Mouse (Mus musculus): ENCODE measurements around the gene Efcc1. TPM values are rescaled to one million over a fixed set of nuclear protein-coding genes. Genes with fewer than 3 reads are reported as not detected.

Efcc1 gene
- polyA plus RNA-seq, 1 experiment from 2014 or later = not detected

- Histone ChIP-seq H3K79me2 (ENCODE audit: inconsistent target) (no peaks in the 10 kb centered on the region), H3K36me3 (ENCODE audit: inconsistent target) (no peaks in the 10 kb centered on the region), H3K27ac (no peak overlapping the region), H3K4me3 (ENCODE audit: inconsistent target) (no peak overlapping the region)
- 94% methylated on average over 5 of the region's 5 CpGs for WGBS (ENCODE audit: missing documents)
These were observed 3.5 kb downstream of the Efcc1 start for GRCm38 (mm10) chr6:87734136-87734535.

GRCm38 (mm10) chr6:87736923-87737322 lies 6.3 kb downstream of the Efcc1 start:
- no peak overlapping the region for H3K4me3 ChIP-seq (ENCODE audit: inconsistent target)
- 79% methylated on average over 4 of the region's 4 CpGs for whole genome bisulfite sequencing (ENCODE audit: missing documents)
- H3K79me2 ChIP-seq (ENCODE audit: inconsistent target) = no peaks in the 10 kb centered on the region
- H3K36me3 ChIP-seq (ENCODE audit: inconsistent target) = no peaks in the 10 kb centered on the region
- no peak overlapping the region for H3K27ac ChIP-seq

- H3K27ac ChIP-seq = no peak overlapping the region
- no peak overlapping the region for H3K4me3 ChIP-seq (ENCODE audit: inconsistent target)
- no peaks in the 10 kb centered on the region for H3K36me3 ChIP-seq (ENCODE audit: inconsistent target)
- WGBS (ENCODE audit: missing documents) = 92% methylated on average over 4 of the region's 4 CpGs
- H3K79me2 ChIP-seq (ENCODE audit: inconsistent target) = no peaks in the 10 kb centered on the region
These were observed 7.4 kb downstream of the Efcc1 start for GRCm38 (mm10) chr6:87737921-87738626.

DNA sequence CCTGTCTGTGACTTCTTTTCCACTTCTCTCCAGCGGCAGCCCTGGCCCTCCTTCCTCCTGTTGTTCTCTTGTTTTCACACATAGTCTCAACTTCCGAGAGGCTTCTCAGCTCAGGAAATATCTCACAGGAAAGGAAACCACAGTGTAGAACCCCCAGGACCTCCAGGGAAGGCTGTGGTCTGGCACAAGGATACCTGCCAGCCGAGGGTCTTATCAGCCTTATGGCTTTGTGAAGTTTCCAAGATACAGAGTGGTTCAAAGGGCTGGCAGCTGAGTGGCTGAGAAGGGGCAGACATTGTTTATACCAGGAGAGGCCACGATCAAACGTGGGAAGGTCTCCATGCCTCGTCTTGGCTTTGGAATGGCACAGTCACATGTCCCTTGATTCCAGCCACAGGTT lies 9.2 kb downstream of the Efcc1 start:
- 30% methylated on average over 6 of the region's 6 CpGs for WGBS (ENCODE audit: missing documents)
- H3K79me2 ChIP-seq (ENCODE audit: inconsistent target) = no peaks in the 10 kb centered on the region
- H3K27ac ChIP-seq = no peak overlapping the region
- no peak overlapping the region for H3K4me3 ChIP-seq (ENCODE audit: inconsistent target)
- H3K36me3 ChIP-seq (ENCODE audit: inconsistent target) = no peaks in the 10 kb centered on the region

DNA sequence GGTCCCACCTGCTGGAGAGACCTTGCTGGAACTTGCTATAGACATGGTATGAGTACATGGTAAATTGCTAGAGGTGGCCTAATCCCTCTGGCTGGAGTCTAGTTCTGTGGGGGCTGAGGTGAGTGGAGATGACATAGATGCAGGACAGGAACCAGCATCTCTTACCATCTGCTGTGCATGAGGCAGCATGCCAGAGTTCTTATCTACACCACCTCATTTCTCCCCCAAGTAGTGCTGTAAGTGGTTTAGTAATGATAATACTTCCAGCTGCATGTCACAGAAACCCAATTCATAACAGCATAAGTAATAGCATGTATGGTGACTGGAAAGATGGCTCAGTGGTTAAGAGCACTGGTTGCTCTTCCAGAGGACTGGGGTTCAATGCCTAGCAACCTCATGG lies 9.8 kb downstream of the Efcc1 start:
- Histone ChIP-seq H3K36me3 (ENCODE audit: inconsistent target) (no peaks in the 10 kb centered on the region), H3K27ac (no peak overlapping the region), H3K4me3 (ENCODE audit: inconsistent target) (no peak overlapping the region), H3K79me2 (ENCODE audit: inconsistent target) (no peaks in the 10 kb centered on the region)

- Histone ChIP-seq H3K4me3 (ENCODE audit: inconsistent target) (no peak overlapping the region), H3K36me3 (ENCODE audit: inconsistent target) (no peaks in the 10 kb centered on the region), H3K79me2 (ENCODE audit: inconsistent target) (no peaks in the 10 kb centered on the region), H3K27ac (no peak overlapping the region)
- 54% methylated on average over 8 of the region's 8 CpGs for WGBS (ENCODE audit: missing documents)
These were observed 11.3 kb downstream of the Efcc1 start for GRCm38 (mm10) chr6:87741978-87742377.

GRCm38 (mm10) chr6:87742804-87743203 lies 12.1 kb downstream of the Efcc1 start:
- no peak overlapping the region for H3K27ac ChIP-seq

GRCm38 (mm10) chr6:87743281-87743680 lies 12.6 kb downstream of the Efcc1 start:
- Histone ChIP-seq H3K4me3 (ENCODE audit: inconsistent target) (no peak overlapping the region), H3K27ac (no peak overlapping the region), H3K36me3 (ENCODE audit: inconsistent target) (no peaks in the 10 kb centered on the region), H3K79me2 (ENCODE audit: inconsistent target) (no peaks in the 10 kb centered on the region)
- 96% methylated on average over 5 of the region's 5 CpGs for WGBS (ENCODE audit: missing documents)

More at GRCm38 (mm10) chr6:87742804-87743203, 12.1 kb downstream of the Efcc1 start:
- H3K4me3 ChIP-seq (ENCODE audit: inconsistent target) = no peak overlapping the region
- no peaks in the 10 kb centered on the region for H3K79me2 ChIP-seq (ENCODE audit: inconsistent target)
- no peaks in the 10 kb centered on the region for H3K36me3 ChIP-seq (ENCODE audit: inconsistent target)
- 48% methylated on average over 5 of the region's 5 CpGs for WGBS (ENCODE audit: missing documents)

DNA sequence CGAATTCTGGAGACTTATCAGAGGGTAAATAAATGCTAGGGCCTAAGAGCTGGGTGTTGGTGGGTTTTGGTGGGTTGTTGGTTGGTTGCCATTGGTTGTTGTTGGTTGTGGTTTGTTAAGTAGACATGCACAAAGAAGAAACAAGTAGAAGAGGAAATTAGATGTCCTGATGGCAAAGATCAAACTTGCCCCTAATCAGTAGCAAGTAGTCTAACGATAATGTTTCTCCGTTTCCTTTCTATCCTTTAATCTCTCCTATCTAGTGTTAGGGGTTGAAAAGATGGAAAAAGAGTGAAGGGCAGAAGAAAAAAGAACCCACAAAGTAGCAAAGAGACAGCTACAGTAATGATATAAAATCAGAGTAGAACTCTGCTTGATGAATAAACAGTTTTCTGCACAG lies 14.0 kb downstream of the Efcc1 start:
- no peaks in the 10 kb centered on the region for H3K36me3 ChIP-seq (ENCODE audit: inconsistent target)
- H3K27ac ChIP-seq = no peak overlapping the region
- no peaks in the 10 kb centered on the region for H3K79me2 ChIP-seq (ENCODE audit: inconsistent target)
- 94% methylated on average over 3 of the region's 3 CpGs for WGBS (ENCODE audit: missing documents)
- no peak overlapping the region for H3K4me3 ChIP-seq (ENCODE audit: inconsistent target)

DNA sequence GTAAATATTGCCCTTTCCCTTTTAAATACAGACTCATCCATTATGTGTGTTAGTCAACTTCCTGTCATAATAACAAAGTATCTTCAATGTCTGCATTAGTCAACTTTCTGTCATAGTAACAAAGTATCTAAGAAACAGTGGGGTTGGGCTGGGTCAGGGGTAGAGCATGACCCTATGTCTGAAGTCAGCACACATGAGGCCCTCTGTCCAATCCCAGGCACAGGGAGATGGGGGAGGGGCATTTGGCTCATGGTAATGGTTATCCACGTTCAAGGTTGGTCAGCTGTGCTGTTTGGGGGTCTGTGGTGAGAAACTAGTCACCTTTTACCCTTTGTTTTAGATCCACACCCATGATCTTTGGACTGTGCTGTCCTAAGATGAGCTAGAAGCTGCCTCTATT lies 14.6 kb downstream of the Efcc1 start:
- WGBS (ENCODE audit: missing documents) = 40% methylated on average over 1 of the region's 1 CpGs
- no peak overlapping the region for H3K27ac ChIP-seq
- H3K36me3 ChIP-seq (ENCODE audit: inconsistent target) = no peaks in the 10 kb centered on the region

GRCm38 (mm10) chr6:87746059-87746458 lies 15.4 kb downstream of the Efcc1 start:
- no peaks in the 10 kb centered on the region for H3K79me2 ChIP-seq (ENCODE audit: inconsistent target)
- no peaks in the 10 kb centered on the region for H3K36me3 ChIP-seq (ENCODE audit: inconsistent target)
- WGBS (ENCODE audit: missing documents) = 79% methylated on average over 3 of the region's 3 CpGs
- no peak overlapping the region for H3K4me3 ChIP-seq (ENCODE audit: inconsistent target)
- H3K27ac ChIP-seq = no peak overlapping the region

More for the DNA sequence above, 14.6 kb downstream of the Efcc1 start:
- Histone ChIP-seq H3K79me2 (ENCODE audit: inconsistent target) (no peaks in the 10 kb centered on the region), H3K4me3 (ENCODE audit: inconsistent target) (no peak overlapping the region)

DNA sequence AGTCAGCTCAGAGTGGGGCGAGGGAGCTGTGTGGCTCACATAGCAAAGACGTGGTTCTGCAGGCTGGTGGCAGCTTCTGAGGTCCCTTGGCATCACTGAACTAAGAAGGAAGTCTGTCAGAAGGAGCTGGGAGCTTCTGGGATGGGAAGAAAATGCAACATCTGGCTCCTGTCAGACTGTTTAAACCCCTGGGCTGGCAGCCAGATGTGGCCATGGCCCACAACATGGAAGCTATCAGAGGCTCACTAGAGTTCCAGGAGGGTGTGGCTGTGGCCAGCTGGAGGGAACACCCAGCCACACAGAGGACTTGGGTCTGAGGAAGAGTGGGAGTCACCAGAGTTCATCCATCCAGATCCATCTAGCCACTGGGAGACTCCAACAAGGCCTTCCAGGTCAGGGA lies 16.2 kb downstream of the Efcc1 start:
- Histone ChIP-seq H3K79me2 (ENCODE audit: inconsistent target) (no peaks in the 10 kb centered on the region), H3K27ac (no peak overlapping the region), H3K36me3 (ENCODE audit: inconsistent target) (no peaks in the 10 kb centered on the region), H3K4me3 (ENCODE audit: inconsistent target) (no peak overlapping the region)
- 68% methylated on average over 2 of the region's 2 CpGs for WGBS (ENCODE audit: missing documents)

DNA sequence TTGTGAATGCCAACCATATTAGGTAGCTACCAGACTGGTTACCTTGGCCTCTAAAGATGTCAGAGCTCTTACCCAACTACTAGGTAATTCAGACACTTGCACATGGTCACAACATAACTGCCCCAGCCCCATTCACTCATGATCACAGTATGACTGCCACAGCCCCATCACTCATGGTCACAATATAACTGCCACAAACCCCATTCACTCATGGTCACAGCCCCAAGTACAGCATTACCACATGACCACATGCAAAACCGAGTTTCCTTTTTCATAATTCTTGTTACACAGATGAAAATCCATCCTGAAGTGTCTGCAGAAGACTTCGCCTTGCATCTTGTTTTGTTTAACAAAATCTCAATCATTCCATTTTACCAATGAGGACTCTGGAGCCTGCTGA lies 17.4 kb downstream of the Efcc1 start:
- WGBS (ENCODE audit: missing documents) = 12% methylated on average over 2 of the region's 2 CpGs
- Histone ChIP-seq H3K4me3 (ENCODE audit: inconsistent target) (no peak overlapping the region), H3K79me2 (ENCODE audit: inconsistent target) (no peaks in the 10 kb centered on the region), H3K36me3 (ENCODE audit: inconsistent target) (no peaks in the 10 kb centered on the region), H3K27ac (no peak overlapping the region)

DNA sequence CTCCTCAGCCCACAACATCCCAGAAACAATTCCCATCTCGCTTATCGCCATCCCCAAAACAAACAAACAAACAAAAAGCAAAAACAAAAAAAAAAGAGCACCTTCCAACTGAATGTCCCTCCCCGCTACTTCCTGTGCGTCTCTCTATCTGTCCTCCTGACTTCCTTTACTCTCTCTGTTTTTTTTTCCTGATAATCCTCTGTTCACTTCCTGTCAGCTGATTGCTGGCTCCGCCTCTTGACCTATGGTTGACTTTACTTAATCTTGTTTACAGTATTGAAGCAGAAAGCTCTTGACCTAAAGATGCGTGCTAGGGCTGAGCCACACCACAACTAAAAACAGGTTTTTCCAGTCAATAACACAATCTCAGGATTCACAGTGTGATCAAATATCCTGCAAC lies 17.9 kb downstream of the Efcc1 start:
- no peak overlapping the region for H3K4me3 ChIP-seq (ENCODE audit: inconsistent target)
- H3K27ac ChIP-seq = no peak overlapping the region
- no peaks in the 10 kb centered on the region for H3K36me3 ChIP-seq (ENCODE audit: inconsistent target)
- WGBS (ENCODE audit: missing documents) = 97% methylated on average over 6 of the region's 6 CpGs
- no peaks in the 10 kb centered on the region for H3K79me2 ChIP-seq (ENCODE audit: inconsistent target)

GRCm38 (mm10) chr6:87750184-87750910 lies 19.7 kb downstream of the Efcc1 start:
- H3K36me3 ChIP-seq (ENCODE audit: inconsistent target) = no peaks in the 10 kb centered on the region
- whole genome bisulfite sequencing (ENCODE audit: missing documents) = 25% methylated on average over 8 of the region's 8 CpGs
- H3K4me3 ChIP-seq (ENCODE audit: inconsistent target) = no peak overlapping the region
- no peaks in the 10 kb centered on the region for H3K79me2 ChIP-seq (ENCODE audit: inconsistent target)
- no peak overlapping the region for H3K27ac ChIP-seq
